Mouse (Mus musculus): ENCODE results near the gene Stard8. TPM values are rescaled to one million over a fixed set of nuclear protein-coding genes. Genes with fewer than 3 reads are reported as not detected.
"Not testable (repeated sequence)": the region's sequence is repeated elsewhere in the genome, so short reads cannot be mapped to it uniquely, and the experiment has no call there.

The Stard8 gene
- 1.5 and 4.8 TPM in 2 replicates for polyA plus RNA-seq (2014; fragmentation: Nextera tagmentation; extraction: Ambion mirVana)

GRCm38 (mm10) chrX:99003046-99003445, at the start of gene Stard8:
Gene Stard8 (plus strand): TSS chrX:99003248.
- H3K36me3 ChIP-seq (ENCODE audit: control insufficient read depth, insufficient read depth, low read length), result no peaks in the 10 kb centered on the region
- no peaks in the 10 kb centered on the region for H3K27me3 ChIP-seq (ENCODE audit: control insufficient read depth, insufficient read depth, low read length)
- H3K4me2 ChIP-seq (ENCODE audit: low read length), result no peak within 1 kb of the TSS
- 57% methylated on average over 9 of the region's 9 CpGs for WGBS
- no peaks in the 10 kb centered on the region for H3K4me1 ChIP-seq (ENCODE audit: control insufficient read depth, insufficient read depth, low read length)
- no peak for DNase-seq
- no peak within 1 kb of the TSS for H3K4me3 ChIP-seq (replicated peaks; ENCODE audit: low read depth, low read length)
- no peaks in the 10 kb centered on the region for H3K9me3 ChIP-seq (ENCODE audit: control insufficient read depth, low read length)
- no peak within 1 kb of the TSS for H3K9ac ChIP-seq (replicated peaks; ENCODE audit: low read length)
- no peak for ATAC-seq (ENCODE audit: low FRiP score, low TSS enrichment)
- no peak within 1 kb of the TSS for H3K27ac ChIP-seq (replicated peaks; ENCODE audit: low read depth, low read length)

GRCm38 (mm10) chrX:98953941-98954340, 49.1 kb upstream of the Stard8 start:
- no peak overlapping the region for H3K4me3 ChIP-seq (replicated peaks; ENCODE audit: low read depth, low read length)
- no peaks in the 10 kb centered on the region for H3K4me1 ChIP-seq (ENCODE audit: control insufficient read depth, insufficient read depth, low read length)
- no peak overlapping the region for H3K9ac ChIP-seq (replicated peaks; ENCODE audit: low read length)
- no peak overlapping the region for H3K27ac ChIP-seq (replicated peaks; ENCODE audit: low read depth, low read length)
- no peaks in the 10 kb centered on the region for H3K9me3 ChIP-seq (ENCODE audit: control insufficient read depth, low read length)
- no peaks in the 10 kb centered on the region for H3K36me3 ChIP-seq (ENCODE audit: control insufficient read depth, insufficient read depth, low read length)
- 20% methylated on average over 6 of the region's 6 CpGs for WGBS
- DNase-seq (peak; percentile 72), ATAC-seq (ENCODE audit: low FRiP score, low TSS enrichment) (no peak)
- H3K27me3 ChIP-seq (ENCODE audit: control insufficient read depth, insufficient read depth, low read length), result no peaks in the 10 kb centered on the region
- no peak overlapping the region for H3K4me2 ChIP-seq (ENCODE audit: low read length)

GRCm38 (mm10) chrX:98958287-98958686, 44.8 kb upstream of the Stard8 start:
- no peak overlapping the region for H3K9ac ChIP-seq (replicated peaks; ENCODE audit: low read length)
- no peak overlapping the region for H3K4me3 ChIP-seq (replicated peaks; ENCODE audit: low read depth, low read length)
- no peak for ATAC-seq (ENCODE audit: low FRiP score, low TSS enrichment)
- no peaks in the 10 kb centered on the region for H3K9me3 ChIP-seq (ENCODE audit: control insufficient read depth, low read length)
- H3K36me3 ChIP-seq (ENCODE audit: control insufficient read depth, insufficient read depth, low read length), result no peaks in the 10 kb centered on the region
- WGBS, result 90% methylated on average over 9 of the region's 9 CpGs
- no peak for DNase-seq
- no peak overlapping the region for H3K27ac ChIP-seq (replicated peaks; ENCODE audit: low read depth, low read length)
- H3K27me3 ChIP-seq (ENCODE audit: control insufficient read depth, insufficient read depth, low read length), result no peaks in the 10 kb centered on the region
- no peak overlapping the region for H3K4me2 ChIP-seq (ENCODE audit: low read length)
- H3K4me1 ChIP-seq (ENCODE audit: control insufficient read depth, insufficient read depth, low read length), result no peaks in the 10 kb centered on the region

- no peak overlapping the region for H3K4me2 ChIP-seq (ENCODE audit: low read length)
- H3K4me3 ChIP-seq (replicated peaks; ENCODE audit: low read depth, low read length), result no peak overlapping the region
- no peaks in the 10 kb centered on the region for H3K36me3 ChIP-seq (ENCODE audit: control insufficient read depth, insufficient read depth, low read length)
- H3K27ac ChIP-seq (replicated peaks; ENCODE audit: low read depth, low read length), result no peak overlapping the region
- H3K4me1 ChIP-seq (ENCODE audit: control insufficient read depth, insufficient read depth, low read length), result no peaks in the 10 kb centered on the region
- WGBS, result 81% methylated on average over 4 of the region's 4 CpGs
- no peak for DNase-seq
- no peaks in the 10 kb centered on the region for H3K9me3 ChIP-seq (ENCODE audit: control insufficient read depth, low read length)
- no peak for ATAC-seq (ENCODE audit: low FRiP score, low TSS enrichment)
- no peaks in the 10 kb centered on the region for H3K27me3 ChIP-seq (ENCODE audit: control insufficient read depth, insufficient read depth, low read length)
- H3K9ac ChIP-seq (replicated peaks; ENCODE audit: low read length), result no peak overlapping the region
Measured at GRCm38 (mm10) chrX:98959050-98959449, 44.0 kb upstream of the Stard8 start.

- Histone ChIP-seq H3K9me3 (ENCODE audit: control insufficient read depth, low read length) (no peaks in the 10 kb centered on the region), H3K4me3 (replicated peaks; ENCODE audit: low read depth, low read length) (no peak overlapping the region), H3K36me3 (ENCODE audit: control insufficient read depth, insufficient read depth, low read length) (no peaks in the 10 kb centered on the region), H3K4me1 (ENCODE audit: control insufficient read depth, insufficient read depth, low read length) (no peaks in the 10 kb centered on the region), H3K4me2 (ENCODE audit: low read length) (no peak overlapping the region), H3K27me3 (ENCODE audit: control insufficient read depth, insufficient read depth, low read length) (no peaks in the 10 kb centered on the region), H3K27ac (replicated peaks; ENCODE audit: low read depth, low read length) (no peak overlapping the region), H3K9ac (replicated peaks; ENCODE audit: low read length) (no peak overlapping the region)
- DNase-seq (no peak), ATAC-seq (ENCODE audit: low FRiP score, low TSS enrichment) (no peak)
Measured at GRCm38 (mm10) chrX:98963742-98964141, 39.3 kb upstream of the Stard8 start.

GRCm38 (mm10) chrX:98964513-98964912, 38.5 kb upstream of the Stard8 start:
- Histone ChIP-seq H3K4me1 (ENCODE audit: control insufficient read depth, insufficient read depth, low read length) (no peaks in the 10 kb centered on the region), H3K27me3 (ENCODE audit: control insufficient read depth, insufficient read depth, low read length) (no peaks in the 10 kb centered on the region), H3K36me3 (ENCODE audit: control insufficient read depth, insufficient read depth, low read length) (no peaks in the 10 kb centered on the region), H3K27ac (replicated peaks; ENCODE audit: low read depth, low read length) (no peak overlapping the region), H3K4me2 (ENCODE audit: low read length) (no peak overlapping the region), H3K9ac (replicated peaks; ENCODE audit: low read length) (no peak overlapping the region), H3K9me3 (ENCODE audit: control insufficient read depth, low read length) (no peaks in the 10 kb centered on the region), H3K4me3 (replicated peaks; ENCODE audit: low read depth, low read length) (no peak overlapping the region)
- DNase-seq, result no peak
- no peak for ATAC-seq (ENCODE audit: low FRiP score, low TSS enrichment)

GRCm38 (mm10) chrX:98986611-98987010, 16.4 kb upstream of the Stard8 start:
- H3K9ac ChIP-seq (replicated peaks; ENCODE audit: low read length); H3K4me1 ChIP-seq (ENCODE audit: control insufficient read depth, insufficient read depth, low read length); H3K27me3 ChIP-seq (ENCODE audit: control insufficient read depth, insufficient read depth, low read length); H3K36me3 ChIP-seq (ENCODE audit: control insufficient read depth, insufficient read depth, low read length); DNase-seq; ATAC-seq (ENCODE audit: low FRiP score, low TSS enrichment); H3K4me3 ChIP-seq (replicated peaks; ENCODE audit: low read depth, low read length); H3K9me3 ChIP-seq (ENCODE audit: control insufficient read depth, low read length); H3K27ac ChIP-seq (replicated peaks; ENCODE audit: low read depth, low read length); H3K4me2 ChIP-seq (ENCODE audit: low read length): not testable (repeated sequence)
- 57% methylated on average over 5 of the region's 5 CpGs for WGBS

GRCm38 (mm10) chrX:98989574-98989973, 13.5 kb upstream of the Stard8 start:
- no peak overlapping the region for H3K4me3 ChIP-seq (replicated peaks; ENCODE audit: low read depth, low read length)
- no peak overlapping the region for H3K4me2 ChIP-seq (ENCODE audit: low read length)
- H3K9ac ChIP-seq (replicated peaks; ENCODE audit: low read length), result no peak overlapping the region
- no peaks in the 10 kb centered on the region for H3K27me3 ChIP-seq (ENCODE audit: control insufficient read depth, insufficient read depth, low read length)
- ATAC-seq (ENCODE audit: low FRiP score, low TSS enrichment), result no peak
- H3K9me3 ChIP-seq (ENCODE audit: control insufficient read depth, low read length), result no peaks in the 10 kb centered on the region
- no peaks in the 10 kb centered on the region for H3K4me1 ChIP-seq (ENCODE audit: control insufficient read depth, insufficient read depth, low read length)
- DNase-seq, result peak; percentile 61
- no peaks in the 10 kb centered on the region for H3K36me3 ChIP-seq (ENCODE audit: control insufficient read depth, insufficient read depth, low read length)
- H3K27ac ChIP-seq (replicated peaks; ENCODE audit: low read depth, low read length), result no peak overlapping the region
- 41% methylated on average over 6 of the region's 6 CpGs for WGBS

- no peaks in the 10 kb centered on the region for H3K9me3 ChIP-seq (ENCODE audit: control insufficient read depth, low read length)
- no peak for ATAC-seq (ENCODE audit: low FRiP score, low TSS enrichment)
- no peak overlapping the region for H3K9ac ChIP-seq (replicated peaks; ENCODE audit: low read length)
- H3K27ac ChIP-seq (replicated peaks; ENCODE audit: low read depth, low read length), result no peak overlapping the region
- no peak for DNase-seq
- no peaks in the 10 kb centered on the region for H3K4me1 ChIP-seq (ENCODE audit: control insufficient read depth, insufficient read depth, low read length)
- no peak overlapping the region for H3K4me3 ChIP-seq (replicated peaks; ENCODE audit: low read depth, low read length)
- 82% methylated on average over 6 of the region's 6 CpGs for WGBS
- H3K27me3 ChIP-seq (ENCODE audit: control insufficient read depth, insufficient read depth, low read length), result no peaks in the 10 kb centered on the region
- no peaks in the 10 kb centered on the region for H3K36me3 ChIP-seq (ENCODE audit: control insufficient read depth, insufficient read depth, low read length)
- no peak overlapping the region for H3K4me2 ChIP-seq (ENCODE audit: low read length)
Measured at GRCm38 (mm10) chrX:99002065-99002464, 983 bp upstream of the Stard8 start.

Data from midbrain, embryonic 14.5 days (tissue).